In the genomic region with DNA sequence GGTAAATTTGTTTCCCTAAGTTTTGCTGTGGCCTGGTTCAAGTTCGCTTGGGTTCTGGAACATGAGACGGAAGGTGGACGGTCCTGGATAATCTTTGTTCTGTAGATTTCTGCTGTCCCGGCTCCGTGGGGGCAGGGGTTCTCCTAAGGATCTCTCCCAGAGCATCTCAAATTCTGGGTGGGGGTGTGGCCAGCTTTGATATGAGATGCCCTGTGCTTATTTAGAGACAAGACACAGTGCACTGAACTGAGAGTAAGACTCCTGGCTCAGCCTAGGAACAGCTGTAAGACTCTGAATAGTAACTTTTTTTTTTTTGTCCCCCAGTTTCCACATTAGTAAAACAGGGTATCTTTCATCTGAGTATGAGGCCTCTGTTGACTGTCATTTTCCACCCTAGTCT, we compare ENCODE assay signal across 8 mouse cellular contexts. TPM values are rescaled to one million over a fixed set of nuclear protein-coding genes. Genes with fewer than 3 reads are reported as not detected.
DNase-seq lines count a peak whose midpoint lies in the region; ATAC-seq and TF ChIP-seq lines count a peak whose summit lies in the region.

No protein-coding gene starts in this region.

- TF ChIP-seq CTCF in thymus, adult 2 months (IDR thresholded peaks at IDR 0.05; ENCODE audit: borderline replicate concordance, control insufficient read depth, extremely low read depth, insufficient read depth, low read length, poor library complexity) = no peak
- TF ChIP-seq CTCF in intestine, postnatal 0 days (IDR thresholded peaks at IDR 0.05; ENCODE audit: low read depth) = no peak

- H3K36me3 ChIP-seq in thymus, adult 2 months (ENCODE audit: control insufficient read depth, insufficient read depth, low read length) = no peaks in the 10 kb centered on the region
- H3K36me3 ChIP-seq in intestine, postnatal 0 days (ENCODE audit: control insufficient read depth, insufficient read depth) = no peaks in the 10 kb centered on the region
- H3K36me3 ChIP-seq in neural tube, embryonic 15.5 days = no peaks in the 10 kb centered on the region

- H3K27ac ChIP-seq in thymus, adult 2 months (ENCODE audit: control insufficient read depth, insufficient read depth, low read length) = no peak overlapping the region
- H3K27ac ChIP-seq in intestine, postnatal 0 days (ENCODE audit: low read depth, low read length) = no peak overlapping the region
- peak overlapping the region; percentile 83 for H3K27ac ChIP-seq in neural tube, embryonic 15.5 days (replicated peaks)

- H3K4me2 ChIP-seq in intestine, postnatal 0 days (replicated peaks; ENCODE audit: low read depth) = peak overlapping the region; percentile 80
- H3K4me2 ChIP-seq in neural tube, embryonic 15.5 days = peak overlapping the region; percentile 93

- peak; percentile 40 for DNase-seq in embryo, embryonic 11 days
- no peak for DNase-seq in embryo, embryonic 10 days (ENCODE audit: low spot score)
- DNase-seq in thymus, adult 2 months = no peak
- no peak for DNase-seq in thymus, adult 18-20 months
- no peak for DNase-seq in urinary bladder, postnatal 10 days (ENCODE audit: low spot score)
- no peak for DNase-seq in adrenal gland, postnatal 25 days

- WGBS in thymus, adult 2 months = 7% methylated on average over 5 of the region's 5 CpGs
- WGBS in intestine, postnatal 0 days = 5% methylated on average over 5 of the region's 5 CpGs
- 3% methylated on average over 5 of the region's 5 CpGs for WGBS in neural tube, embryonic 15.5 days

- H3K9ac ChIP-seq in intestine, postnatal 0 days (ENCODE audit: low read depth, low read length) = peak overlapping the region; percentile 61
- H3K9ac ChIP-seq in neural tube, embryonic 15.5 days (replicated peaks) = peak overlapping the region; percentile 71

- no peaks in the 10 kb centered on the region for H3K9me3 ChIP-seq in intestine, postnatal 0 days (ENCODE audit: control insufficient read depth)
- no peaks in the 10 kb centered on the region for H3K9me3 ChIP-seq in neural tube, embryonic 15.5 days (replicated peaks)

- no peak for ATAC-seq in intestine, postnatal 0 days
- ATAC-seq in neural tube, embryonic 15.5 days (ENCODE audit: low FRiP score) = no peak

- no peak for TF ChIP-seq POLR2A in thymus, adult 2 months (IDR thresholded peaks at IDR 0.05; ENCODE audit: control insufficient read depth, extremely low read depth, insufficient read depth, low read length, poor library complexity)

- peaks cover 18% of the 10 kb centered on the region for H3K4me1 ChIP-seq in thymus, adult 2 months (replicated peaks; ENCODE audit: control insufficient read depth, insufficient read depth, low read length)
- 0 out of 2 replicates have a peak, but pooled peaks cover 2% of the 10 kb centered on the region for H3K4me1 ChIP-seq in intestine, postnatal 0 days (replicated peaks; ENCODE audit: control insufficient read depth, insufficient read depth, low read length)
- H3K4me1 ChIP-seq in neural tube, embryonic 15.5 days = peaks cover 17% of the 10 kb centered on the region

- no peaks in the 10 kb centered on the region for H3K27me3 ChIP-seq in thymus, adult 2 months (ENCODE audit: control insufficient read depth, insufficient read depth, low read length)
- H3K27me3 ChIP-seq in intestine, postnatal 0 days (replicated peaks; ENCODE audit: control insufficient read depth, insufficient read depth, low read length) = peaks cover 40% of the 10 kb centered on the region
- no peaks in the 10 kb centered on the region for H3K27me3 ChIP-seq in neural tube, embryonic 15.5 days (replicated peaks)

- peak overlapping the region; percentile 86 for H3K4me3 ChIP-seq in thymus, adult 2 months (ENCODE audit: control insufficient read depth, insufficient read depth, low read length)
- H3K4me3 ChIP-seq in intestine, postnatal 0 days (ENCODE audit: low read depth, low read length) = peak overlapping the region; percentile 58
- H3K4me3 ChIP-seq in neural tube, embryonic 15.5 days (replicated peaks) = peak overlapping the region; percentile 85

RNA-seq across cellular contexts. Expression of gene Ccdc134, which starts 0.7 kb away (rescaled TPM):
- 33.1 and 39.4 TPM in 2 replicates for polyA plus RNA-seq in thymus, adult 2 months (2012; rRNA removed)
- 3.5 and 4.2 TPM in 2 replicates for polyA plus RNA-seq in intestine, postnatal 0 days (2015; fragmentation: Nextera tagmentation; extraction: Ambion mirVana)
- polyA plus RNA-seq in neural tube, embryonic 15.5 days (2015; fragmentation: Nextera tagmentation; extraction: Ambion mirVana) = 11.1 and 13.6 TPM in 2 replicates
- total RNA-seq in adrenal gland, postnatal 25 days (2021) = 11.2 and 11.3 TPM in 2 replicates

RNA-seq across cellular contexts. Expression of gene Srebf2, which starts 18.6 kb away (rescaled TPM):
- polyA plus RNA-seq in thymus, adult 2 months (2012; rRNA removed) = 410 and 478 TPM in 2 replicates
- polyA plus RNA-seq in intestine, postnatal 0 days (2015; fragmentation: Nextera tagmentation; extraction: Ambion mirVana) = 68.7 and 69.5 TPM in 2 replicates
- polyA plus RNA-seq in neural tube, embryonic 15.5 days (2015; fragmentation: Nextera tagmentation; extraction: Ambion mirVana) = 187 and 190 TPM in 2 replicates
- total RNA-seq in adrenal gland, postnatal 25 days (2021) = 85.2 and 95.5 TPM in 2 replicates

RNA-seq across cellular contexts. Expression of gene Mei1, which starts 58.6 kb away (rescaled TPM):
- 0.08 and 0.11 TPM in 2 replicates for polyA plus RNA-seq in thymus, adult 2 months (2012; rRNA removed)
- not detected in 2 replicates for polyA plus RNA-seq in intestine, postnatal 0 days (2015; fragmentation: Nextera tagmentation; extraction: Ambion mirVana)
- polyA plus RNA-seq in neural tube, embryonic 15.5 days (2015; fragmentation: Nextera tagmentation; extraction: Ambion mirVana) = 0.05 TPM in 1 of 2 replicates, not detected in the other
- total RNA-seq in adrenal gland, postnatal 25 days (2021) = 2.8 and 4.3 TPM in 2 replicates
